Mouse (Mus musculus) liver, adult (tissue): Measurements from ENCODE around the gene Zfp69.

Source experiments
- GATA4 ChIP-seq: IDR thresholded peaks from 2 replicates; pipeline ENCODE4 v1.6.1; 2014; ENCODE audit warnings: mild to moderate bottlenecking, low read length; ENCODE audit not compliant: insufficient replicate concordance

Gene Zfp69

DNA sequence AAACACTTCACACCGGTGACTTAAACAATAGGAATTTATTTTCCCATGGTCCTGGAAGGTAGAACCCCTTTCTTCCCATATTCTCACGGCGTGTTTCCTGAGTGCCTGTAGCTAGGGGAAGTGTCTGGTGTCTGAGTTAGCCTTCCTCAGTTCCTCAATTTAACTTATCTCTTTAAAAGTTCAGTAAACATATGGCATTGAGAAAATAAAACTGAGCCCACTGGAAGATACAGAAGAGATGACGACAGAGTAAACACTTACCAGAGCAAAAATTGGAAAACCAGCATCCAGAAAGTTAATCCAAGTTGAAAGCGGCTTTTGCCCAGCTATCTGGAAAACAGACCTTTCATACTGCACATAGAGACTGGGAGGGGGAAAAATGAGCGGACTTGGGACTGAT lies 664 bp upstream of the Zfp69 start:
- TF ChIP-seq GATA4 = no peak

- TF ChIP-seq GATA4 = no peak
Measured at GRCm38 (mm10) chr4:120950763-120951427, 604 bp downstream of the Zfp69 start.

DNA sequence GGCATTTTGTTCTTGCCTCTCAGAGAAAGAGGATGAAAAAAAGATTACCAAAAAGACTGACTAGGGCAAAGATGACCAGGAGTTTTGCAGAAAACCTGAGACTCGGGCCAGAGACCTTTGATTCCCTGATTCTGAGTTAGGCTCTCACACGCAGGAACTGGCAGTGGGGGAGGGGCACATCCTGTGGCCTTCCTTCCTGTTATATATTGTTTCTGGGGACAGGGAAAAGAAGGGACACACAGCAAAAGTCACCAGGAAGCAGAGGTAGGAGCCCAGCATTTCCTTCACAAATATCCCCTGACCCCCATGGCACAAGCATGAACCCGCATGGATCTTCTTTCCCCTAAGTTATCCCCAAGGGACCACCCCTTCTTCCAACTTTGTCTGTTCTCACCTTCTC lies 2.6 kb downstream of the Zfp69 start:
- no peak for TF ChIP-seq GATA4

DNA sequence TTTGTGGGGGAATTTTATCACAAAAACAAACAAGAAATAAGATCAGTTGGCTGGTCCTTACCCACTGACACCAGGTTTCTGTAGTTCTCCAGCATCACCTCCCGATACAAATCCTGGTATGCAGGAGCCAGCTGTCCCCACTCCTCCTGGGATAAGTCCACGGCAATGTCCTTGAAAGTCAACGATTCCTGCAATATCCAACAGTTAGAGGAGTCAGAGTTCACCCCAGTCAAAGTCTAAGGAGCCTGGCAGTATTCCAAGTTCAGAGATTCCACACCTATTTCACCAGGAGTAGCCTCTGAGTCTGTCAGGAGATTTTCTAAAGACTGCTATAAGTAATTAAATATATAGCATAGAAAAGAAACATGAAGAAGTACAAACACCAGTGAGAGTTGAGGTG lies 16.5 kb downstream of the Zfp69 start:
- no peak for TF ChIP-seq GATA4

DNA sequence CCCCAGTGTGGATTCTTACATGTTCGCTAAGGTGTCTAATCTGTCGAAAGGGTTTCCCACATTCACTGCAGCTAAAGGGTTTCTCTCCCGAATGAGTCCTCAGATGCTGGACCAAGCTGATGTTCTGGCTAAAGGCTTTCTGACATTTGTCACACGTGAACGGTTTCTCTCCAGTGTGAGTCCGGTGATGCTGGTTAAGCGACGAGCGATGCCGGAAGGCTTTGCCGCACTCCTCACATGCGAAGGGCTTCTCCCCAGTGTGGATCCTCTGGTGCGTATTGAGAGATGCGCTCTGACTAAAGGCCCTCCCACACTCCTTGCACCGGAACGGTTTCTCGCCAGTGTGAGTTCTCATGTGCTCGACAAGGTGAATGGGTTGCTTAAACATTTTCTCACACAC lies 20.8 kb downstream of the Zfp69 start:
- no peak for TF ChIP-seq GATA4

- no peak for TF ChIP-seq GATA4
Measured at GRCm38 (mm10) chr4:120928686-120929085, 22.8 kb downstream of the Zfp69 start.

DNA sequence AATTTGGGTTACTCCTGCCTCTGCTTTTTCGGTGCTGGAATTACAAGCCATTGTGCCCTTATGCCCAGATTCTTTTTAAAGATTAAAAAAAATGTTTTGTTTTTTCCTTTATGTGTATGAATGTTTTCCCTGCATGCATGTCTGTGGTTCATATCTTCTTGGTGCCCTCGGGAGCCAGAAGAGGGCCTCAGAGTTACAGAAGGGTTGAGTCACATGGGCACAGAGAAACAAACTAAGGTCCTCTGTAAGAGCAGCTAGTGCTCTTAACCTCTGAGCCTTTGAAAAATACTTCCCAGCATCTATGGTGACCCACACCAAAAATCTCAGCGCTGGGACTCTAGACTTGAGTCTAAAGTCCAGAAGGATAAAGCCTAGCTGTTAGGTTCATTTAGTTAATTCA lies 26.1 kb downstream of the Zfp69 start:
- TF ChIP-seq GATA4 = no peak

- no peak for TF ChIP-seq GATA4
Measured at GRCm38 (mm10) chr4:120924554-120925299, 26.8 kb downstream of the Zfp69 start, which contains the start of gene Exo5. TSS of gene Exo5 (minus strand) at chr4:120925017.

GRCm38 (mm10) chr4:120921461-120921860 lies 30.0 kb downstream of the Zfp69 start:
- TF ChIP-seq GATA4 = no peak

- no peak for TF ChIP-seq GATA4
Measured at GRCm38 (mm10) chr4:120914501-120914900, 37.0 kb downstream of the Zfp69 start.

DNA sequence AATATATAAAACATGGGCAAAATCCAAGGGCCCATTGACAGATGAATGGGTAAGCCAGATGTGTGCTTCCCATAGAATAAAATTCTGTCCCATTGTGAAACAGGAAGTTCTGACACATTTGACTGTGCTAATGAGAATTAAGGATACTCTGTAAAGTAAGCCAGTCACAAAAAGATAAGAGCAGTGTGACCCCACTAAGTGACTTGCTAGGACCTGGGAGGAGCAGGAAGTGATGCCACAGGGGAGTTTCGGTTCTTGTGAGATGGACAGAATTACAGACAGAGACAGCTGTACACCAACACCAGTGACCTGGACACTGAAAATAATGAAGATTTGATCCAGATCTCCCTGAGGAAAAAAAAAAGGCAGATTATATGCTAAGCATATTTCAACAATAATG lies 37.6 kb downstream of the Zfp69 start:
- no peak for TF ChIP-seq GATA4

GRCm38 (mm10) chr4:120913443-120913842 lies 38.1 kb downstream of the Zfp69 start:
- TF ChIP-seq GATA4 = no peak

DNA sequence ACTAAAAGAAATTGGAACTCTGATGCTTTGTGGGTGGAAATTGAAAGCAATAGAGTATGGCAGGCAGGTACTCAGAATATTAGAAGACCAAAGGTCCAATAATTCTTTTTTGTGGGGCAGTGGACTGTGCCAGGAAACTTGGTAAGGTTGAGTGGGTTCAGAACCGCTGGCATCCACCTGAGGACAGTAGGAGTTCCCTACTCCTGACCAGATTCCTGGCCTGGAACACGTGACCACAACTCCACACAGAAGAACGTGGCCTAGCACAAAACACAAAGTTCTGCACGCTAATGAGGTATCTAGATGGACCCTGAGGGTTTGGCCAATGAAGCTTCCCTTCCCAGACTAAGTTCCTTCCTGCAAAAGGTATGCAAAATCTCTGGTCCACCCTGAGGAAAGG lies 38.6 kb downstream of the Zfp69 start:
- no peak for TF ChIP-seq GATA4

DNA sequence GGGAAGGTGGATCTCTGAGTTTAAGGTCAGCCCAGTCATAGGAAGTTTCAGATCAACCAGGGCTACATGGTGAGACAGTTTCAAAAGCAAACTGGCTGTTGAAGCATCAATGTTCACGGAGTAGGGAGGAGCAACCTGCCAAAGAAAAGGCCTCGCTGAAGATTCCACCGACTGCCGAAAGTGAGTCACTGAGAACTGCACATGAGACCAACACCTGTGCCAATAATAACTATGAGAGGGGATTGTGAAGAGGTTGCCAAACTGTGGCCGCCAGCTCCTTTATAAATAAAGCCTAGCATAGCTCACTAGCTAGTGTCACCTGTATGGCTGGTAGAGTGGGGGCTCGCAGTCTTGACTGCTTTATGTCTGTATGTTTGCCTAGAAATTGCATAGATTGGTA lies 40.4 kb downstream of the Zfp69 start:
- TF ChIP-seq GATA4 = no peak

DNA sequence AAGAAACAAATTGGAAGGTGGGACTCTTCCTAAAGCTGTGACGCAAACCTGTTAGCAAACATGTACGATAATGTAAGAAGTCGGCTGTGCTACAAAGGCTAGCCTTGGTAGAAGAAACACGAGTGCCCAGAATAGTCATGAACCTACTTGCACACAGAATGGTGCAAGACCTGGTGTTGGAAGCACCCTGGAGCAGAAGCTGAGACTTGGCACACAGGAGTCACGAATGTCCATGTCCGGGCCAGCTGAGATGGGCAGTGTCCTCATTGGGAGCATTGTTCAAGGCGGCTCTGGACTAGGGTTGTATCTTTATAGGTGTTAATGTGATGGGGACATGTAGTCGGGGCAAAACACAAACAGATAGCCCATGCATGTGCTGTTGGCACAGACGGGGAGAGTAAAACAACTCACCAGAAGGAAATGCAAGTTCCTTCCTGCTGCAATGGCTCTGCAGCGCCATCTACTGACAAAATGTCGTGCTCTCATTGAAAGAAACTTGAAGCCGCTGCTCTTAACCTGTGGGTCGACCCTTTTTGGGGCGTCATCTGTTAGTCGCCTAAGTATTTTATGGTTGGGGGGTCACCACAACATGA lies 41.8 kb downstream of the Zfp69 start:
- no peak for TF ChIP-seq GATA4

GRCm38 (mm10) chr4:120905644-120906043 lies 45.9 kb downstream of the Zfp69 start:
- TF ChIP-seq GATA4 = no peak
